Mouse (Mus musculus) duodenum, adult 2 months (tissue): ENCODE measurements around the gene Afdn. TPM values are rescaled to one million over a fixed set of nuclear protein-coding genes. Genes with fewer than 3 reads are reported as not detected.

Experiments used
- polyA plus RNA-seq: library from polyadenylated mRNA; depleted of rRNA; stranded (reverse); fragments of >200 nt; gene quantifications from 2 replicates; pipeline ENCODE4 v1.2.3, GENCODE M21; 2012; ENCODE audit warnings: low replicate concordance; rRNA removed

Afdn gene
- 19.9 and 26.4 TPM in 2 replicates for polyA plus RNA-seq

DNA sequence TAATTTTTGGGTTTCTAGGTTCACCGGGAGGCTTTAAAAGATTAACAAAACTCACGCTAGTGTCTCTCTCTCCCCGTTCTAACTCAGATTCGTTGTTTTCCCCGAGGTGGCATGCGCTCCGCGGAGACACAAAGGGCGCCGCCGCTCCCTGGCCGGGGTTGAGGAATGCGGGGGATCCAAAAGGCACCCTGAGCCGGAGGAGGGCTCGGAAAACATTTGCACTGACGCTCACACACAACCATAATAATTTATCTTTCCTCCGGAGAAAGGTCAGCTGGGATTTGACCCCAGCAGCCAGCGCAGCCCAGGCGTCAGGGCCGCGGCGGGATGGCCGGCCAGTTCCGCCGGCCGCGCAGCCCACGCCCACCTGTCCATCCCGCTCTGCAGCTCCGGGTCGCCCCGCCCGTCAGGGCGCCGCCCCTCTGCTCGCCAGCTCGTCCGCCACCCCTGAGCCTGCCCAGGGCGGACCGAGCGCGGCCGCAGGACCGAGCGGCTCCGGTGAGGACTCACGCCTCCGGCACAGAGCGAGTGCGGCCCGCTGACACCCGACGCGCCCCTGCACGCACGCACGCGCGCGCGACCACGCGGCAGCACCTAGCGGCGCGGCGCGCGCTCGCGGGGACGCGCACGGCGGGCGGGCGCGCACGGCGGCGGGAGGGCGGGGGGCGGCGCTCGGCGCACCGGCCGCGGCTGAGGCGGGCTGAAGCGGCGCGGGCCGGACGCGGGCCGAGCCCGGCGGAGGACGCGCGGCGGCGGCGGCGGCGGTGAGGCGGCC, at the start of gene Afdn:
Afdn (plus strand) TSS at position 687 of the 775 bp plus-strand sequence.

DNA sequence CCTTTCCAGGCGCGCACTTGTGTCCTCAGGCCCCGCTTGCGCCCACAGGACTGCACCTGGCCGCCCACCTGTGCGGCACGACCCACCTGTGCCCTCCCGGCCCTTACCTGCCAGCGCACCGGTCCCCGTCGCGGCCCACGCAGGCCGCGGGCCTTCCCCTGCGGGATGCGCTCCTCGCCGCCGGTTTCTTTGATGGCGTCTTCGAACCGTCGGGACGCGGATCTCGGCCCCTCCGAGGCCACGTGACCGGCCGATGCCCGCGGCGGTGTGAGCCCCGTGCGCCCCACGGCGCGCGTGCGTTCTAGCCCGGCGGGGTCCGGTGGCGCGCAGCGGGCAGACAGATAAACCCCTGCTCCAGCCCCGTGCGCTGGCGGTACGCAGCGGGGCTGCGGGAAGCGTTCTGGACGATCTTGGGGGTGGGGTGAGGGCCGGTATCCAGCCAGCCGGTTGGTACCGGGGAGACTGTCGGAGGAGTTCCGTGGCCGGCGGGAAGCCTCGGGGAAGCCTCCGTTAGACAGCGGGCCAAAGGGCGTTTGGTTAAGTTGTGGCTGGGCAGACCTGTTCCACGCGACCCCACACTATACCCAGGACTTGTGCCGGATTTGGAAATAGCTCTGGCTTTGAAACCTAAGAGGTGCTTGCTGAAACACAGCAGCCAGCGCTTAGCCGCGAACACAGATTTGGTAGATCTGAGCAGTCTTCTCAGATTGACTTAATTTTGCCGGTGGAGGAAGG, 1.0 kb downstream of the Afdn start, which contains the start of gene Tcte2:
Tcte2 (minus strand) TSS at position 647 of the 735 bp plus-strand sequence.

DNA sequence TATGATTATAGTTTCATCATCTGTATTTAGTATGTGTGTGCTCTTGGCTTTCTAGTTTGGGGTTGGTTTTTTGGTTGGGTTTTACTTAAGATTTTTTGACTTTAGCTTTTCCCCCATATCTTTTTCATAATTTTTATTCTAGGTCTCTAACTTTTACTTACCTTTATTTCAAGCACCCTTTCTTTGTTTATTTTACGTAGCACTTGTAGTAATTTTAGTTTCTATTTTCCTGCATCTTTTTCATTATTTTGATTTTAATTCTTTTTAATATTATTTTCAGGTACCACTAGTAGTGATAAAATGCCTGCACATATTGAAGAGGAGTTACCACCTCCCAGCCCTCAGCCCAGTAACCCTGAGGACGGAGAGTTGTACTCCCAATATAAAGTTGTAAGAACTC, 187.7 kb downstream of the Afdn start, which contains the start of gene Gm7168:
Gm7168 (plus strand) TSS at position 301 of the 400 bp plus-strand sequence.

Other genes starting within 250 kb of the Afdn start
- gene Tcte2, start 1.3 kb downstream of the Afdn start, polyA plus RNA-seq: 0.51 and 1.3 TPM in 2 replicates
- not detected in 2 replicates for gene Gm7168, start 187.8 kb downstream of the Afdn start, polyA plus RNA-seq
- gene Gm7356, start 243.2 kb downstream of the Afdn start, polyA plus RNA-seq: not detected in 2 replicates